Mouse (Mus musculus): Measurements from ENCODE around the gene Mkrn2os. TPM values are rescaled to one million over a fixed set of nuclear protein-coding genes. Genes with fewer than 3 reads are reported as not detected.
"Not testable (repeated sequence)": the region's sequence is repeated elsewhere in the genome, so short reads cannot be mapped to it uniquely, and the experiment has no call there.

The Mkrn2os gene
- total RNA-seq (2021) = under 1 TPM in 1 of 2 experiments, not detected in 1; 0.17 TPM

DNA sequence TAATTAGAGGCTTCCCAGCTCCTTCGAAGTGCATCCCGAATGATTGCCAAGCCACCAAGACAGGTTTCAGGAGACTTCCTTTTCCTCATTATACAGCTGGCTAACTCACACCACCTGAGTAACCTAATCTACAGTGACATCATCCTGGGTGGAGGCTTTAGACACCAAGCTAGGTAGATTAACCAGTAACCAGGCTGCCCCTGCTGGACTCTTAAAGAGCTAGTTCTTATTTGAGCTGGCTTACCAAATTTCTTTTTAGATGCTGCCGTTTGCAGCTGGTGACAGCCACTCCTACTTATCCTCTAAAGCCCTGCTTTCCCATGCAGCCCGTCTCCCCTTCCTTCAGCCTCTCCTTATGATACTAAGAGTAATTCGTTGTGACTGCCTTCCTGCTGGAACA, at the start of gene Mkrn2os:
Mkrn2os (minus strand) TSS at position 119 of the 400 bp plus-strand sequence.
- DNase-seq = no peak
- intact Hi-C loops (cut with DNase I) = no loop called here

DNA sequence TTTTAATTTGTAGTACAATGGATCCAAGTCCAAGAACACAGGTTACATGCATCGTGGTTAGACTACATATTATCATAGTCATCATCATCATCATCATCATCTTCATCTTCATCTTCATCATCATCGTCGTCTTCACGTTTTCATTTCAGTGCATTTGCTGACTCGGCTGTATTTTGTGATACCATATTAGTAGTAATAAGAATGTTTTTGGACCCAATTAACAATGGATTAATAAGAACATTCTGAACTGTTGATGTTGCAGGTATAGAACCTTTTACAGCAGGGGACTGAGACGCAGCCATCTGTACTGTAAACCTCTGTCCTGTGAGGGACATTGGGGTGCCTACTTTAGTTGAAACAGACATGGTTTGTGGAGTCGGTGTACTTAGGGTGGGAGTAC, 45.8 kb upstream of the Mkrn2os start:
- DNase-seq; intact Hi-C loops (cut with DNase I): not testable (repeated sequence)

DNA sequence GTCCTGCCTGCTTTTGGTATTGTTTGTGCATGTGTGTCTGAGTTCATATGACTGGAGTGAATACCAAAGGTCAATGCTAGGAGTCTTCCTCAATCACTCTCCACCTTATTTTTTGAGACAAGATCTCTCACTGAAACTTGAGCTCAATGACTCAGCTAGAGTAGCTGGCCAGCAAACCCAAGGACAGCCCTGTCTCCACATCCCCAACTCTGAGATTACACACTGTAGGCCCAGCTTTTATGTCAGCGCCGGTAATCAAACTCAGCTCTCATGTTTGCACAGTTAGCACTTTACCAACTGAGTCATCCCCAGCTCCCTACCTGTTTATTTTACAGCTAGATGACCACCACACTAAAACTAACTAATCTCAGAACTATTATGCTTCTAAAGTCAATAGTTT, 41.6 kb upstream of the Mkrn2os start:
- no peak for DNase-seq
- intact Hi-C loops (cut with DNase I) = no loop called here

DNA sequence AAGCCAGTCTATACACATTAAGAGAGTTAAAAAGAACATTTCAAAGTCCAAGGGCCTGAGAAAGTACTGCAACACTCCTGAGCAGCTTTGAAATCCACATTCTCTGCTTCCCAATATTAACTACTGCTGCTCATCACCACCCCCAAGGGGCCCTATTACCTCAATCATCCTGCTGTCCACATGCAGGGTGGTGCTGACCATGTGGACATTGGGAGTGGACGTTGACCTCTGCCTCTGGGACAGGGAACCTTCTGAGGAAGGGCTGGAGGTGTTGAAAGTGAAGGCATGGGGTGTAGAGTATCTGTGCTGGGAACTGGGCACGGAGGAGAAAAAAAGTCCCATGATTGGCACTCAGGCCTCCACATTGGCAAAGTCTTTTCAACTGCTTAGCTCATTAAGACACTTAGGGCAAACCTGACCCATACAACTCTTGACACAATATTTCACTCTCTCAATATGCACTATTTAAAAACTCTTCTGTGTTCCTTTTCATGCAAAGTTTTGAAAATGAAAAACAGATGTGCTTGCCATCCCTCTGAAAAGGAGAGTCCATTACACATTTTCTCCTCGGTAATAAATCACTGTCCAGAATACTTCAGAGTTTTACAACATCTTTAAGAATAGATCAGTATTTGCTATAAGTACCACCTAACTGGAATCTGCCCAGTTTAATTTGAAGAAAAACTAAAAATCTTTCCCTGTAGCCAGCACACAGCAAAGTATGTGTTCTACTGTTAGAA, 38.9 kb upstream of the Mkrn2os start:
- intact Hi-C loops (cut with DNase I) = no loop called here
- no peak for DNase-seq

DNA sequence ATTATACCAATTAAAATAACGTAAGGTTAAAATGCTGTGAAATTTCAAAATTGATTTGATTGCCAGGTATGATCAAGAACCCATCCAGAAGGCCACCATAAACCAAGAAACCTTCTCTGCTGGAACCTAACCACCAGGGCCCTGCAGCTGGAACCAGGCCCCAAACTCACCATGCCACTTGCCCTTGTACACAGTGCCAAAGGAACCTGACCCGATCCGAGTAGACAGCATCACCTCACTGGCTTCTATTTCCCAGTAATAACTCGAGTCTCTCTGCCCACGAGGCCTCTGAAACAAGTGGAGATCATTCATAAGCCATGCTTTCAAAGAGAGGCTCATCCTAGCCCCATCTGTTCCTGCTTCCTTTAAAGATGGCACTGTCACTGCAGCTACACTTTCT, 33.7 kb upstream of the Mkrn2os start:
- intact Hi-C loops (cut with DNase I) = loop anchor here (5.0 kb wide), 1 partner anchor 41 kb away; no protein-coding TSS in a partner anchor
- DNase-seq = no peak

DNA sequence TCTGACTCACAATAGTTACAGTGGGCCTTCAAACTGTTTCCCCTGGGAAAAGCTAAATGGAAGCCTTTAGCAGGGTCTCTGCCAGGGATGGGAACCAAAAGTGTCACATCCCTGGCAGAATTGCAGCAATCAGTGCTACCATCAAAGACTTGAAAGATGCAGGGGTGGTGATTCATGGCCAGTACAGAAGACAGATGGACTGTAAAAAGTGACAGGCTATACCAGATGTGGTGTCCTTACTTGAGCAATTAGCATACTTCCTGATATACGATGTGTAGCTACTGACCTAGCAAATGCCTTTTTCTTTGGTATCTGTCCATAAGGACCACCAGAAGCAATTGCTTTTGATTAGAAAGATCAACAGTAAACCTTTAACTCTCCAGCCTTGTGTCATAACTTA, 28.6 kb upstream of the Mkrn2os start:
- no peak for DNase-seq
- intact Hi-C loops (cut with DNase I) = no loop called here

DNA sequence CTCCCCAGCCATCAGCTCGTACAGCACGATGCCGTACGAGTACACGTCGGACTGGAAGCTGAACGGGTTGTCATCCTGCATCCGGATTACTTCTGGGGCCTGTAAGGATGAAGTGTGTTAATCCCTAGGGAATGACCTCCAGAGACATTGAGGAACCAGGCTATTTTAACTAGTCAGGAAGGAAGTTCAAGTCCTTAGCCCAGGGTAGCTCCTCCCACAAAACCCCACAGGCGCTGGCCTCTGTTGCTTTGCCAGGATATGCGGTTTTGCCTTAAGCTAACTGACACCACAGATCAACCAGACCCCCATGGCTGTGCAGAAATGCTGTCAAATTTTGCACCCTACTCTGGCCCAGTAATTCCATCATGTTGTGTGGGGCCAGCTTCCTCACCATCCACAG, 27.4 kb upstream of the Mkrn2os start:
- DNase-seq = peak; percentile 31 to 36
- intact Hi-C loops (cut with DNase I) = no loop called here

DNA sequence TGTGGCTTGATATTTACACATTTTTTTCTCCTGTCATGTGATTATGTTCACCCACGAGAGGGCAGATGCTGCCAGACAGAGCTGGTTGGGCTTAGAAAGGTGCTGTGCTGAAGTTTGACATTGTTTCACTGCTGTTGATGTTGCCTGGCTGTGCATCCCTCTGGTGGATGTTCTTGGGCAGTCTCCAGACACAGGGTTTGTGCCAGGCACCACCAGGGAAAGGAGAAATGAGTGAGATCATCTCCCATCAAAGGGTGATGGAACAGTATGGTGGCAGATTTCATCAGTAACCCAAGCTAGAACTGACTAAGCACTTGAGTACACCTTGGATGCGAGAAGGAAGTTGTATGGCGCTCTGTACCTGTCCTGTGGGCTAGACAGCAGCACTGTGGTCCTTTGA, 23.6 kb upstream of the Mkrn2os start:
- intact Hi-C loops (cut with DNase I) = no loop called here
- DNase-seq = no peak

DNA sequence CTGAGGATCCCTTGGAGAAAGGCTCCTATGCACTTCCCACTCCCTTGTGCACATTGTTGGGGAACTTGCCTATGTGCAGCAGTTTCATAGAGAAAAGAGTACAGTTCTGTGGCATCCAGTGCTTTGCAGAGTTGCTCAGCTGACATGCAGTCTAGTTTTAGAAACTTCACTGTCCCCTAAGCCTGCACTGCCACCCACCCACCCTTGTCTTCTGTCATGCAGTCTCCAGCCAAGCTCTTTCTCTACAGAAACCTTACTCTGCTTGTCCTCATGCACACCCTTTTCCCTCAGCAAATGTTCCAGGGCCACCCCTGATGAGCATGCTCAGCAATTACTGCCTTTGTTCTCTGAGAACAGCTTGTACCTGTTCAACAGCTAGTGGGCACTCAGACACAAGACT, 21.4 kb upstream of the Mkrn2os start:
- intact Hi-C loops (cut with DNase I) = no loop called here
- DNase-seq = no peak

DNA sequence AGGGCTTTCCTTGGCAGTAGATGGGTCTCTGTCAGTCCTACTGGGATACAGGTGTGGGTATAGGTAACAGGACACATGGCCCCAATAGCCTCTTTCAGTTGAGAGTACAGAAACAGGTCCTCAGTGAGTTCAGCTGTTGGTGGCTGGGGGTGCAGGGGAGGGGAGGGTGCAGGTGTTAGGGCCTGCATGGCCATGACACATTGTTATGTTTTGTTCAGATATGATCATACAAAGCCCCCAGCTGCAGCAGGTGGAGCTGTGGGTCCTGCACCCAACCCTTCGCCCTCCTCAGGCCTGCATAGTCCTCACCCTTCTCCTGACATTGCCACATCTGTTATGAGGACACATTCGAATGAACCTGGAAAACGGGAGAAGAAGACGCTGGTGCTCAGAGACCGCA, 17.9 kb upstream of the Mkrn2os start:
- no peak for DNase-seq
- intact Hi-C loops (cut with DNase I) = no loop called here

DNA sequence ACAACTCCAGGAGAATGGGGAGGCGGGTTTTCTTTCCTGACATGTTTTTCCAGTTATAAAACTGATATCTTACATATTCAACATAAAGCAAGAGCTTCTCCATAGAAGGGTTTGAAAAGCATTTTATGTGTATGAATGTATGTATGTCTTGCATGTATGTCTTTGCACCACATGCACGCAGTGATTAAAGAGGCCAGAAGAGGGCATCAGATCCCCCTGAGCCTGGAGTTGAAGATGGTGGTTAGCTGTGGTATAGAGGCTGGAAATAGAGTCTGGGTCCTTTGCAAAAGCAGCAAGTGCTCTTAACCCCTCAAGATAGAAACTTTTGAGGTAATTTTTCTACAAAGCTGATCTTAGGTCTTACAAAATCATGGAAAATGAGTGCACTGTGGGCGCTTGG, 16.7 kb upstream of the Mkrn2os start:
- intact Hi-C loops (cut with DNase I) = loop anchor here (5.0 kb wide), 2 partner anchors 62 to 163 kb away; partner anchors contain the start of gene Cand2
- no peak for DNase-seq

DNA sequence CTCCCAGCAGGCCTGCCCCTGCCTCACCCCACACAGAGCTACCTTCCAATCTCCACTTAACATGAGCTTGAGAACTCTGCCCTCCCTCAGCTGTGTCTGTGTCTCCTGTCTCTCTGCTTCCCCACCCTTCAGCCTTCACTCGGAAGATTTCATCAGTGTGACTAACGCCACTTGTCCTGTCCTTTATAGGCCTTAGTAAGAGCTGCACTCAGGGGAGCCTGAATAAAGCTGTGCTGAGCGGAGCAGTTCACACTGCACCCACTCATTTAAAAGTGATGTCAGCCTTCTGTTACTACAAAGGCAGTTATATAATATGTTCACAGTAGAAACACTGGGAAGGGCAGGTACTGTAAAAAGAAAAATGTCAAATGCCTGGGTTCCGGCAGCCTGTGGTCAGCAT, 15.1 kb upstream of the Mkrn2os start:
- DNase-seq = no peak
- intact Hi-C loops (cut with DNase I) = loop anchor here (5.0 kb wide), 2 partner anchors 60 to 165 kb away; partner anchors contain the start of gene Cand2

DNA sequence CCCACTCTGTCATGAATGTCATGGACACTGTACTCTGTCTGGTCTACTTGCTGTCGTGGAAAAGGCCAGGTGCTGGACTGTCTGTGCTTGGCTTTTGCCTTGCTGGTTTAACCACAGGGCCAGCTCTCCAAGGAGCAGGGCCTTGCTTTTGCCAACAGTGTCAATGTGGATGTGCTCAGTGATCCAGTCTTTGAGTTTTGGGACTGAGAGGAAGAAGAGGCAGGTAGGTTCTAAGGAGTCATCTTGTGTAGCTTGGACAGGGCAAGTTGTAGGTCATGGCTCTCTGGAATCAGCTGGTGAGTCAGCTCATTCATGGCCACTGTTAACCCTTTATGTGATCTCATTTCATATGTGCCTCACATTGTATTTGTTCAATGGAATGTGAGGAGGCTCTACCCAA, 14.1 kb upstream of the Mkrn2os start:
- intact Hi-C loops (cut with DNase I) = loop anchor here (5.0 kb wide), 2 partner anchors 59 to 166 kb away; partner anchors contain the start of gene Cand2
- no peak for DNase-seq

DNA sequence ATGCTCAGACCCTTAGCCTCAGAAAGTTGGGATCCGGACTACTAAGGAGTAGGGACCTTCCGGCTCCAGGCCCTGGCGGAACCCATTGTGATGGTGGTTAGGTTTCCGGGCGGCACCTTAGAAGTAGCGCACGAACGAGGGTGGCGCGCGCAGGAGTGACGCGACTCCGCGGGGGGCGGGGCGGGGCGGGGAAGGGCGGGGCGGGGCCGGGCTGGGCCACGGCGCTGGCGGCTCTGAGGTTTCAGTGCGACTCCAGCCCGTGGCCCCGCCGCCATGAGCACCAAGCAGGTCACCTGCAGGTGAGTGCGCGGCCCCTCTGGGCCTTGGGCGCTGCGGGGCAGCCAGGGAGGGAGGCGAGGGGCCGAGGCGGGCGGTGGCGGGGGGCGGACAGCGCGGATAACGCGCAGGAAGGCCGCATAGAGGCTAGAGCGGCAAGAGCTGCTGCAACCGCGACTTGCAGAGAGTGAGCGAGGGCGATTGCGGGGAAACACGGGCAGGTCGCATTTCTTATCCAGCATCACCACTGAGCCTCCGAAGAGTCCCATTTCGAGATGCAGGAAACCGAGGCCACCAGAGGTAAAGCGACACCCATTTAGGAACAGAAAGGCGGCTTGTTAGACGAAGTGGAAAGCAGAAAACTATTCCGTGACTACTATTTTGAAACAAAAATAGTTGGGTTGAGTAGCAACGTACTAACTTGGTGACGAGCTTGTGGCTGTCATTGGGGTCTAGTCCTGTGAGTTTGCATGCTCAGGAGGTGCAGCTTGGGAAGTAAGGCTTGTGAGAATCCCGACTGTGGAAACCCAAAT, 9.5 kb upstream of the Mkrn2os start, which contains the start of gene Mkrn2:
Mkrn2 (plus strand) TSS at position 188 of the 809 bp plus-strand sequence.
- peak; percentile 88 to 92 for DNase-seq
- intact Hi-C loops (cut with DNase I) = loop anchor here (5.0 kb wide), 1 partner anchor 75 kb away; the partner anchor contains the start of gene Raf1

DNA sequence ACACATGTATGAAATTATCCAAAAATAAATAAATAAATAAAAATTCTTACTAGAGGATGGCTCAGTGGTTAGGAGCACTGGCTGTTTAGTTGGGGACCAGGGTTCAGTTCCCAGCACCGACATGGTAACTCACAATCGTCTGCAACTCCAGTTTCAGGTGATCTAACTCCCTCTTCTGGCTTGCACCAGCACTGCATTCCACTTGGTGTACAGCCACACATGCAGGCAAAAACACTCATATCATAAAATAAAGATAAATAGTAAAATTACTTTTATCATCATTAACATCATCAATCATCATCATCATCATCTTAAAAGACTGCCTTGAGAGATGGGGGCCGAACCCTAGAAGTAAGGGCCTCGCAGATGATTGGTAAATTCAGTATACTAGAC, 8.9 kb upstream of the Mkrn2os start:
- intact Hi-C loops (cut with DNase I) = loop anchor here (5.0 kb wide), 1 partner anchor 76 kb away; the partner anchor contains the start of gene Raf1

DNA sequence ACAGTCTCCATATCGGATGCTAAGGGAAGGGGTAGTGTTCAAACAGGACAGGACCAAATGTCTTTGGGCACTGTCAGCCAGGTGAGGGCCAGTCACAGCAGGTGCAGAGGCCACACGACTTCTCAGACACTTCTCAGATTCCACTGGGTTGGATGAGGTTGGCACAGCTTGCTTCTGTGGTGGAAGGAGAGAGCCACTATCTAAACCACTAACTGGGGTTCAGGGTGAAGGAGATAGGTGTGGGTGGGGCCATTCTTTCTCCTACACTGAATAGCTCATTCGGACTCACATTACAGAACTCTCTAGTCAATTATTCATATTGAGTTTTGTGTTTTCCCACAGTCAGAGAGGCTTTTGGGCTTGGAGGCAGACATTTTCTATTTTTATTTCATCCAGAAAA, 3.3 kb upstream of the Mkrn2os start:
- intact Hi-C loops (cut with DNase I) = no loop called here
- DNase-seq = no peak

More for the DNA sequence above, 8.9 kb upstream of the Mkrn2os start:
- no peak for DNase-seq

DNA sequence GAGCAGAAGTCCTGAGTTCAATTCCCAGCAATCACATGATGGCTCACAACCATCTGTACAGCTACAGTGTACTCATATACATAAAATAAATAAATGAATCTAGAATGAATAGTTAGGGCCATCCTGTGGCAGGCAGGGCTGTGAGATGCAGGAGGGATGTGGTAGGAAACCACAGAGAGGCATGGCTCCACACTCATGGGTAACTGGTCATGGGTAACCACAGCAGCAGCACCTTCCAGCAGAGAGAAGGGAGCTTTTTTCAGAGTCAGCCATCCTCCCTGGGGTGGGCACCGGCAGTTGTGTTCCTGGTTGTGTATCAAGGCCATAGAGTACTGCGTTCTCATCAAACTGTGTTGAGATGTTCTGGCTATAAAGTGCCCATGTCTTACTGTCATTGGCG, 2.1 kb upstream of the Mkrn2os start:
- intact Hi-C loops (cut with DNase I) = no loop called here
- no peak for DNase-seq

DNA sequence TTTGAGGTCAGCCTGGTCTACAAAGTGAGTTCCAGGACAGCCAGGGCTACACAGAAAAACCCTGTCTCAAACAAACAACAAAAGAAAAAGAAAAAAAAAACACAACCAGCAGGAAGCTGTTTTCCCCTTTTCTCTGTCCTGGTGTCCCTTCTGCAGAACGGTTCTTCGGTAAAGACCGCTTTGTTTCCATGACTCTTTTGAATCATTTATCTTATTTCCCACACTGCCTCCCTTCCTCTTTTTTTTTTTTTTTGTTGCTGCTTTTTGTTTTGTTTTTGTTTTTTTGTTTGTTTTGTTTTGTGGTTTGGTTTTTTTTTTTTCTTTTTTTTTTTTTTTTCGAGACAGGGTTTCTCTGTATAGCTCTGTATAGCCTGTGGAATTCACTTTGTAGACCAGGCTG, 876 bp upstream of the Mkrn2os start:
- intact Hi-C loops (cut with DNase I) = no loop called here
- DNase-seq = no peak

DNA sequence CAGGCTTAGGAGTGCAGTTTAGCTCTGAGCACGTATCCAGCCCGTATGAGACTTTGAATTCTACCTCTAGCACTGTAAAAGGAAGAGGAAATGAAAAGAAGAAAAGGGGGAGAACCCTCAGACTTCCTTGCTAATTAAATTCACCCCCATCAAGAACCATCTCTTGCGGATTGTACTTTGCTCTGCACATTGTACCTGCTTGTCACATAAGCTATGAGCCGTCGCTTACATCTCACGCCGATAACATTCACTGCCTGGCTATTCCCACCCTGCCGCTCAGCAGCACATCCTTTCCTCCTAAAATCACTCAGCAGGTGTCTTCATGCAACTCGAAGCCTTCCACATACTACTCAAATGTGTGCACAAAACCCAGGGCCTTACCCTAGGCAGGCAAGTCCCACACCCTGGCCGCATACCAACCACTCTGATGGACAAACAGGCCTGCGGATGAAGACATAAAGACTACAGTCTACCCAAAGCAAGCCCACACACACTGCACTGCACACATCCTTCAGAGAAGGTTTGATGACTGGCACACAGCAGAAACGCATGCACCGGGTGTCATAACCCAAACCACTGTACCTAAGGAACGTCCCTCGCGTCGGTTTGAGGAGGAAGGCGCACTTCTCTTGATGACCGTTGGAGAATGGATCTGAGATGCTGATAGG, 550 bp downstream of the Mkrn2os start:
- DNase-seq = no peak
- intact Hi-C loops (cut with DNase I) = no loop called here

DNA sequence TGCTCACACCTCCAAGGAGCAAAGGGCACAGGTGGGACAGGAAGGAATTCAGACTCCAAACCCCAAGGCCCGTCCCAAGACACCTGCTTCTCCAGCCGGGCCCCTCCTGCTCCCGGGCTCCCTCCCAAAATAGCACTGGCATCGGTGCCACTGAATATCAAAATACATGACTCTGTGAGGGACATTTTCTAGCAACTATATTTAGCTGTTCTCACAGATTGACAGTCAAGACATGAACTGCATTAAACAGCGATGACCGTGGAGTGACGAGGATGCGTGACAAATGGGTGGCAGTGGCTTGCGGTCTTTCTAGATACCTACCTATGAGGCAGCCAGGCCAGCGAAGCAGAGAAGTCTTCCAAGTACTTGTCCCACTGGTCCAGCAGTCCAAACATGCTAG, 6.1 kb downstream of the Mkrn2os start:
- DNase-seq = peak; percentile 45 to 50
- intact Hi-C loops (cut with DNase I) = no loop called here

DNA sequence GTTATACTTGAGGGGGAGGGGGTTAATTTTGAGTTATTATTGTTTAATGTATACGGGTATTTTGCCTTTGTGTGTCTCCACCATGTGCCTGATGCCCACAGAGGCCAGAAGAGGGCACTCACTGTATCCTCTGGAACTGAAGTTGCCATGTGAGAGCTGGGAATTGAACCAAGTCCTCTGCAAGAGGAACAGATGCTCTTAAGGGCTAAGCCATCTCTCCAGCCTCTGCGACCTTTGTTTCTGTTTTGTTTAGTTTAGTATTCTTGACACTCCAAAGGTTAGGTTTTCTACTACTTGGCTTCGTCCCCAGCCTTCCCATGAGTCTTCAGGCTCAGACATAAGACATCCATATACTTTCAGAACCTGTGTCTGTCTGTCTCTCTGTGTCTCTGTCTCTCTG, 8.2 kb downstream of the Mkrn2os start:
- intact Hi-C loops (cut with DNase I) = no loop called here

More for the DNA sequence above, 8.2 kb downstream of the Mkrn2os start:
- DNase-seq = no peak

Data from heart, postnatal 10 days (tissue).